Mouse (Mus musculus): Measurements from ENCODE around the gene Gli3. TPM values are rescaled to one million over a fixed set of nuclear protein-coding genes. Genes with fewer than 3 reads are reported as not detected.

The Gli3 gene
- total RNA-seq, 2 experiments from 2014 or later, result 1.9 to 2.0 TPM

GRCm38 (mm10) chr13:15549466-15549865, 86.4 kb downstream of the Gli3 start:
- intact Hi-C loops (cut with DNase I), result no loop called here
- no peak for DNase-seq (ENCODE audit: low spot score)

- intact Hi-C loops (cut with DNase I), result no loop called here
- no peak for DNase-seq (ENCODE audit: low spot score)
These were observed 87.1 kb downstream of the Gli3 start for GRCm38 (mm10) chr13:15550027-15550602.

- intact Hi-C loops (cut with DNase I), result no loop called here
- no peak for DNase-seq (ENCODE audit: low spot score)
These were observed 87.7 kb downstream of the Gli3 start for GRCm38 (mm10) chr13:15550731-15551130.

- no peak for DNase-seq (ENCODE audit: low spot score)
- intact Hi-C loops (cut with DNase I), result no loop called here
These were observed 89.0 kb downstream of the Gli3 start for GRCm38 (mm10) chr13:15552009-15552408.

GRCm38 (mm10) chr13:15556646-15557098, 93.6 kb downstream of the Gli3 start:
- DNase-seq (ENCODE audit: low spot score), result no peak
- intact Hi-C loops (cut with DNase I), result no loop called here

- intact Hi-C loops (cut with DNase I), result no loop called here
- no peak for DNase-seq (ENCODE audit: low spot score)
These were observed 98.4 kb downstream of the Gli3 start for GRCm38 (mm10) chr13:15561441-15561840.

- no peak for DNase-seq (ENCODE audit: low spot score)
- intact Hi-C loops (cut with DNase I), result no loop called here
These were observed 108.0 kb downstream of the Gli3 start for GRCm38 (mm10) chr13:15570908-15571568.

GRCm38 (mm10) chr13:15577133-15577917, 114.3 kb downstream of the Gli3 start:
- DNase-seq (ENCODE audit: low spot score), result no peak
- intact Hi-C loops (cut with DNase I), result no loop called here

- intact Hi-C loops (cut with DNase I), result no loop called here
- no peak for DNase-seq (ENCODE audit: low spot score)
These were observed 117.4 kb downstream of the Gli3 start for GRCm38 (mm10) chr13:15580458-15580857.

- DNase-seq (ENCODE audit: low spot score), result no peak
- intact Hi-C loops (cut with DNase I), result no loop called here
These were observed 122.9 kb downstream of the Gli3 start for GRCm38 (mm10) chr13:15585941-15586340.

- intact Hi-C loops (cut with DNase I), result no loop called here
- DNase-seq (ENCODE audit: low spot score), result peak; percentile 5
These were observed 125.5 kb downstream of the Gli3 start for GRCm38 (mm10) chr13:15588278-15589272.

GRCm38 (mm10) chr13:15590326-15590933, 127.4 kb downstream of the Gli3 start:
- DNase-seq (ENCODE audit: low spot score), result no peak
- intact Hi-C loops (cut with DNase I), result no loop called here

- no peak for DNase-seq (ENCODE audit: low spot score)
- intact Hi-C loops (cut with DNase I), result no loop called here
These were observed 133.6 kb downstream of the Gli3 start for GRCm38 (mm10) chr13:15596667-15597066.

- intact Hi-C loops (cut with DNase I), result no loop called here
These were observed 136.7 kb downstream of the Gli3 start for GRCm38 (mm10) chr13:15599741-15600140.

GRCm38 (mm10) chr13:15602161-15602560, 139.1 kb downstream of the Gli3 start:
- no peak for DNase-seq (ENCODE audit: low spot score)
- intact Hi-C loops (cut with DNase I), result no loop called here

More at GRCm38 (mm10) chr13:15599741-15600140, 136.7 kb downstream of the Gli3 start:
- DNase-seq (ENCODE audit: low spot score), result no peak

GRCm38 (mm10) chr13:15602677-15603221, 139.7 kb downstream of the Gli3 start:
- no peak for DNase-seq (ENCODE audit: low spot score)
- intact Hi-C loops (cut with DNase I), result no loop called here

- no peak for DNase-seq (ENCODE audit: low spot score)
- intact Hi-C loops (cut with DNase I), result no loop called here
These were observed 141.0 kb downstream of the Gli3 start for GRCm38 (mm10) chr13:15604074-15604473.

GRCm38 (mm10) chr13:15617423-15617822, 154.4 kb downstream of the Gli3 start:
- intact Hi-C loops (cut with DNase I), result no loop called here
- no peak for DNase-seq (ENCODE audit: low spot score)

GRCm38 (mm10) chr13:15618051-15618692, 155.1 kb downstream of the Gli3 start:
- intact Hi-C loops (cut with DNase I), result no loop called here

More at GRCm38 (mm10) chr13:15618051-15618692, 155.1 kb downstream of the Gli3 start:
- DNase-seq (ENCODE audit: low spot score), result no peak
